In genomic region chr14:30881718-30882108, GRCm38 (mm10) we compare ENCODE assay signal across 18 mouse cellular contexts. TPM values are rescaled to one million over a fixed set of nuclear protein-coding genes. Genes with fewer than 3 reads are reported as not detected.
DNase-seq lines count a peak whose midpoint lies in the region; ATAC-seq and TF ChIP-seq lines count a peak whose summit lies in the region.
"Had no signal": no experiment of that assay in that cellular context is flagged by ENCODE, and none has a peak within 500 bp of the region (broad histone marks: within the 10 kb centered on the region; RNA-seq: fewer than 3 reads in every experiment).

No protein-coding gene starts in this region.

- peak; percentile 22; the same call in 1 of the 2 replicates for TF ChIP-seq CTCF in hindbrain, postnatal 0 days (IDR thresholded peaks at IDR 0.05; ENCODE audit: low read depth)
- TF ChIP-seq CTCF in left cerebral cortex, adult 2 months (IDR thresholded peaks at IDR 0.05) = no peak
- TF ChIP-seq CTCF in thymus, adult 2 months (IDR thresholded peaks at IDR 0.05; ENCODE audit: borderline replicate concordance, control insufficient read depth, extremely low read depth, insufficient read depth, low read length, poor library complexity) = no peak

- DNase-seq in cerebellum, adult 8-10 months = no peak
- DNase-seq in hindbrain, postnatal 0 days (ENCODE audit: low spot score) = no peak
- no peak for DNase-seq in hindbrain, embryonic 14.5 days (ENCODE audit: low spot score)
- DNase-seq in cerebellum, postnatal 14 days = peak; percentile 17 to 36
- DNase-seq in left cerebral cortex, adult 2 months (ENCODE audit: extremely low spot score in 1 of 2, low spot score in 2 of 2) = no peak
- no peak for DNase-seq in thymus, adult 2 months
- DNase-seq: kidney, adult 11 months had no signal

- H3K27me3 ChIP-seq in hindbrain, postnatal 0 days (ENCODE audit: insufficient read depth, low read length) = no peaks in the 10 kb centered on the region
- H3K27me3 ChIP-seq in hindbrain, embryonic 14.5 days (ENCODE audit: control insufficient read depth, insufficient read depth, low read length) = no peaks in the 10 kb centered on the region
- no peaks in the 10 kb centered on the region for H3K27me3 ChIP-seq in thymus, adult 2 months (ENCODE audit: control insufficient read depth, insufficient read depth, low read length)
- H3K27me3 ChIP-seq: heart, embryonic 12.5 days; kidney, embryonic 15.5 days; limb, embryonic 15.5 days; lung, embryonic 15.5 days had no signal

- H3K9ac ChIP-seq in hindbrain, postnatal 0 days (replicated peaks; ENCODE audit: low read length) = no peak overlapping the region
- H3K9ac ChIP-seq in hindbrain, embryonic 14.5 days = no peak overlapping the region
- H3K9ac ChIP-seq: forebrain, postnatal 0 days; heart, embryonic 12.5 days; kidney, embryonic 15.5 days; limb, embryonic 15.5 days; liver, embryonic 14.5 days; lung, embryonic 15.5 days had no signal

- WGBS in hindbrain, postnatal 0 days = 88% methylated on average over 3 of the region's 3 CpGs
- WGBS in hindbrain, embryonic 14.5 days = 96% methylated on average over 3 of the region's 3 CpGs
- 94% methylated on average over 3 of the region's 3 CpGs for WGBS in thymus, adult 2 months

- peak; percentile 57 for ATAC-seq in cerebellum, adult (ENCODE audit: insufficient number of reproducible peaks, low FRiP score, low TSS enrichment)
- ATAC-seq in hindbrain, postnatal 0 days = 0 out of 2 replicates have a peak, but pooled peaks have one; percentile 24
- ATAC-seq in hindbrain, embryonic 14.5 days (ENCODE audit: low FRiP score) = no peak
- ATAC-seq: forebrain, postnatal 0 days had no signal

- H3K27ac ChIP-seq in hindbrain, postnatal 0 days = no peak overlapping the region
- no peak overlapping the region for H3K27ac ChIP-seq in hindbrain, embryonic 14.5 days
- H3K27ac ChIP-seq in left cerebral cortex, adult 2 months = no peak overlapping the region
- H3K27ac ChIP-seq in thymus, adult 2 months (ENCODE audit: control insufficient read depth, insufficient read depth, low read length) = no peak overlapping the region
- H3K27ac ChIP-seq: kidney, embryonic 15.5 days; limb, embryonic 15.5 days; liver, embryonic 14.5 days; lung, embryonic 15.5 days had no signal

- H3K4me2 ChIP-seq in hindbrain, postnatal 0 days (ENCODE audit: low read depth, low read length) = no peak overlapping the region
- H3K4me2 ChIP-seq in hindbrain, embryonic 14.5 days (replicated peaks) = no peak overlapping the region
- H3K4me2 ChIP-seq: heart, embryonic 12.5 days; kidney, embryonic 15.5 days; limb, embryonic 15.5 days; lung, embryonic 15.5 days had no signal

- no peak overlapping the region for H3K4me3 ChIP-seq in hindbrain, postnatal 0 days (ENCODE audit: low read length)
- no peak overlapping the region for H3K4me3 ChIP-seq in hindbrain, embryonic 14.5 days (replicated peaks; ENCODE audit: low read length)
- no peak overlapping the region for H3K4me3 ChIP-seq in left cerebral cortex, adult 2 months
- no peak overlapping the region for H3K4me3 ChIP-seq in thymus, adult 2 months (ENCODE audit: control insufficient read depth, insufficient read depth, low read length)
- H3K4me3 ChIP-seq: heart, embryonic 12.5 days; kidney, embryonic 15.5 days; limb, embryonic 15.5 days; lung, embryonic 15.5 days had no signal

- no peaks in the 10 kb centered on the region for H3K9me3 ChIP-seq in hindbrain, postnatal 0 days (ENCODE audit: low read length)
- H3K9me3 ChIP-seq in hindbrain, embryonic 14.5 days (ENCODE audit: control insufficient read depth, low read length) = no peaks in the 10 kb centered on the region
- H3K9me3 ChIP-seq: heart, embryonic 12.5 days; kidney, embryonic 15.5 days; limb, embryonic 15.5 days; lung, embryonic 15.5 days had no signal

- H3K4me1 ChIP-seq in hindbrain, postnatal 0 days (ENCODE audit: insufficient read depth, low read length) = no peaks in the 10 kb centered on the region
- no peaks in the 10 kb centered on the region for H3K4me1 ChIP-seq in hindbrain, embryonic 14.5 days (replicated peaks; ENCODE audit: control insufficient read depth, insufficient read depth, low read length)
- no peaks in the 10 kb centered on the region for H3K4me1 ChIP-seq in thymus, adult 2 months (replicated peaks; ENCODE audit: control insufficient read depth, insufficient read depth, low read length)

- no peaks in the 10 kb centered on the region for H3K36me3 ChIP-seq in hindbrain, postnatal 0 days (ENCODE audit: insufficient read depth, low read length)
- 0 out of 2 replicates have a peak, but pooled peaks cover 4% of the 10 kb centered on the region for H3K36me3 ChIP-seq in hindbrain, embryonic 14.5 days (replicated peaks; ENCODE audit: control insufficient read depth, insufficient read depth)
- H3K36me3 ChIP-seq in thymus, adult 2 months (ENCODE audit: control insufficient read depth, insufficient read depth, low read length) = no peaks in the 10 kb centered on the region
- H3K36me3 ChIP-seq: heart, embryonic 12.5 days; lung, embryonic 15.5 days had no signal

- TF ChIP-seq POLR2A in thymus, adult 2 months (IDR thresholded peaks at IDR 0.05; ENCODE audit: control insufficient read depth, extremely low read depth, insufficient read depth, low read length, poor library complexity) = no peak

- intact Hi-C loops in left cerebral cortex, adult 2 months (cut with DNase I) = no loop called here

RNA-seq across cellular contexts. Expression of gene Mustn1, which starts 2.7 kb away (rescaled TPM):
- total RNA-seq in hindbrain, postnatal 0 days (2014; rRNA removed) = 1.1 and 3.2 TPM in 2 replicates
- polyA plus RNA-seq in hindbrain, postnatal 0 days (2015; fragmentation: Nextera tagmentation; extraction: Ambion mirVana) = 1.2 and 1.9 TPM in 2 replicates
- 0.67 and 1.5 TPM in 2 replicates for polyA plus RNA-seq in hindbrain, embryonic 14.5 days (2014; fragmentation: Nextera tagmentation; extraction: Ambion mirVana)
- 1 to 10 TPM; 2.1 to 3.5 TPM for total RNA-seq in left cerebral cortex, adult 2 months (2021)
- polyA plus RNA-seq in thymus, adult 2 months (2012; rRNA removed) = 3.1 TPM in 2 replicates

RNA-seq across cellular contexts. Expression of gene Itih4, which starts 4.6 kb away (rescaled TPM):
- 0.05 and 0.07 TPM in 2 replicates for total RNA-seq in hindbrain, postnatal 0 days (2014; rRNA removed)
- not detected in 2 replicates for polyA plus RNA-seq in hindbrain, postnatal 0 days (2015; fragmentation: Nextera tagmentation; extraction: Ambion mirVana)
- not detected in 2 replicates for polyA plus RNA-seq in hindbrain, embryonic 14.5 days (2014; fragmentation: Nextera tagmentation; extraction: Ambion mirVana)
- total RNA-seq in left cerebral cortex, adult 2 months (2021) = under 1 TPM in 1 of 2 experiments, not detected in 1; 0.12 TPM
- polyA plus RNA-seq in thymus, adult 2 months (2012; rRNA removed) = 1.4 and 3.6 TPM in 2 replicates
- total RNA-seq: forebrain, postnatal 0 days; granulocyte monocyte progenitor cell, adult 5-6 weeks; left cerebral cortex, postnatal 4 days; midbrain, postnatal 0 days had no signal
- polyA plus RNA-seq: hindbrain, embryonic 11.5 days; midbrain, postnatal 0 days had no signal

RNA-seq across cellular contexts. Expression of gene Itih3, which starts 41.8 kb away (rescaled TPM):
- 8.6 and 14.1 TPM in 2 replicates for total RNA-seq in hindbrain, postnatal 0 days (2014; rRNA removed)
- 8.2 and 10.1 TPM in 2 replicates for polyA plus RNA-seq in hindbrain, postnatal 0 days (2015; fragmentation: Nextera tagmentation; extraction: Ambion mirVana)
- 2.5 and 3.1 TPM in 2 replicates for polyA plus RNA-seq in hindbrain, embryonic 14.5 days (2014; fragmentation: Nextera tagmentation; extraction: Ambion mirVana)
- 10 to 100 TPM; 24.6 to 24.7 TPM for total RNA-seq in left cerebral cortex, adult 2 months (2021)
- polyA plus RNA-seq in thymus, adult 2 months (2012; rRNA removed) = 0.19 and 0.66 TPM in 2 replicates
- total RNA-seq: granulocyte monocyte progenitor cell, adult 5-6 weeks had no signal
- polyA plus RNA-seq: hindbrain, embryonic 11.5 days had no signal

RNA-seq across cellular contexts. Expression of gene Tmem110, which starts 56.3 kb away (rescaled TPM):
- 14.6 and 15.2 TPM in 2 replicates for total RNA-seq in hindbrain, postnatal 0 days (2014; rRNA removed)
- polyA plus RNA-seq in hindbrain, postnatal 0 days (2015; fragmentation: Nextera tagmentation; extraction: Ambion mirVana) = 12.8 and 14.6 TPM in 2 replicates
- polyA plus RNA-seq in hindbrain, embryonic 14.5 days (2014; fragmentation: Nextera tagmentation; extraction: Ambion mirVana) = 21.6 and 24.0 TPM in 2 replicates
- 10 to 100 TPM; 22.9 to 24.1 TPM for total RNA-seq in left cerebral cortex, adult 2 months (2021)
- 20.1 and 27.6 TPM in 2 replicates for polyA plus RNA-seq in thymus, adult 2 months (2012; rRNA removed)

Comparison
In these comparisons a context has a peak if more than half of its experiments do, and no peak if none do; other contexts are left out.
1. DNase-seq: peak in cerebellum, postnatal 14 days (2 of 2); none in cerebellum, adult 8-10 months (single experiment), hindbrain, postnatal 0 days (single experiment), hindbrain, embryonic 14.5 days (single experiment), left cerebral cortex, adult 2 months (0 of 2) and thymus, adult 2 months (single experiment).